Mouse (Mus musculus) layer of hippocampus, postnatal 36 days (tissue): ENCODE results near the gene Tjp1. TPM values are rescaled to one million over a fixed set of nuclear protein-coding genes. Genes with fewer than 3 reads are reported as not detected.
A peak's percentile ranks its signal among the peaks of the same experiment; 100 is the strongest.

Experiments used
- DNase-seq, 2 experiments: peaks; one replicate each; pipeline ENCODE4 v3.0.0; 2022
- total RNA-seq, 2 experiments: library from RNA; stranded (reverse); gene quantifications; 2 replicates each; pipeline ENCODE4 v1.2.3; 2021

The Tjp1 gene
- total RNA-seq, 2 experiments from 2014 or later, result 137 to 166 TPM

- DNase-seq, result no peak
Measured at GRCm38 (mm10) chr7:65350348-65351079, 177.1 kb downstream of the Tjp1 start.

- DNase-seq, result no peak
Measured at GRCm38 (mm10) chr7:65348540-65348939, 179.0 kb downstream of the Tjp1 start.

DNA sequence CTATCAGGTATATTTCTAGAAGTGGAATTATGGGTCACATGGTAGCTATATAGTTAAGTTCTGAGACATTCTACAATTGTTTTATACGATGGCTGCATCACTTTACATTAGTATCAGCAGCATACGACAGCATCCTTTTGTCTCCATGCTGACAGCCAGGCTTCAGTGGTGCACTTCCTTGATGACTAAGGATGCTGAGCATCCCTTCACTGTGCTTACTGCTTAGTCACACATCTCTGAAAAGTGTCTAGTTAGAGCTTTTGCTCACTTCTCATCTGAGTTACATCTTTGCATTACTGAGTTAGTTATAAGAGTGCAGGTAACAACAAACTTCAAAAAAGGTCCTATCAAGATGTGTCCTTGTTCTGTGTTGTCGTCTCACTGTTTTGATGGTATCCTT, 182.3 kb downstream of the Tjp1 start:
- no peak for DNase-seq

DNA sequence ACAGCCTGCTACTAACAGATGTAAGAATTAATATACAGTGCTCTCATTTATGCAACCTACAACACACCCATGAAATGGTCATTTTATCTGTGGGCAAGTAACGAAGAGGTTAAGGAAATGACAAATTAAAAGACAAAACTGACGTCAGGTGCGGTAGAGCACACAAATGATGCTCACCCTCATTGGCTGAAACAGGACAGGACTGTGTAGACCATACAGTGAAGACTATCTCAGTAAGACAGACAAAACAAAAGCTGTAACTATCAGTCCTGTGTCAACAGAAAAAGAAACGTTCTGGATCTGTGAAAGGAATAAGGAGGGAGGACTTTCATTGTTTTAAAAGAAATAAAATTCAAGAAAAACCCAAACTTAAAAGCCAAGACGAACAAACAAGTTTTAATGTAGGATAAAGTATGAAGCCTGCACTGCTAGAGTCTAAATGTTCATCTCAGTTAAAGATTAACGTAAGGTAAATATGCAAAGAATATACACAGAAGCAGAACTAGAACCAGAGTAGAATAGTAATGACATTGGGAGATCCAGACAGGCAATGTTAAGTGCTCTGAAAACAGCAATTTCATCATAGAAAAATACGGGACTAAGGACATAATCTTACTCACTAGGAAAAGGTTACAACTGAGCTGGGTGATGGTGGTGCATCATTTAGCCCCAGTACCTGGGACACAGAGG, 189.9 kb downstream of the Tjp1 start:
- DNase-seq, result no peak

GRCm38 (mm10) chr7:65333081-65333760, 194.4 kb downstream of the Tjp1 start:
- DNase-seq, result no peak

GRCm38 (mm10) chr7:65319047-65319725, 208.4 kb downstream of the Tjp1 start:
- DNase-seq, result peak; percentile 34 to 66

GRCm38 (mm10) chr7:65317418-65317817, 210.2 kb downstream of the Tjp1 start:
- DNase-seq, result peak; percentile 56 to 65

DNA sequence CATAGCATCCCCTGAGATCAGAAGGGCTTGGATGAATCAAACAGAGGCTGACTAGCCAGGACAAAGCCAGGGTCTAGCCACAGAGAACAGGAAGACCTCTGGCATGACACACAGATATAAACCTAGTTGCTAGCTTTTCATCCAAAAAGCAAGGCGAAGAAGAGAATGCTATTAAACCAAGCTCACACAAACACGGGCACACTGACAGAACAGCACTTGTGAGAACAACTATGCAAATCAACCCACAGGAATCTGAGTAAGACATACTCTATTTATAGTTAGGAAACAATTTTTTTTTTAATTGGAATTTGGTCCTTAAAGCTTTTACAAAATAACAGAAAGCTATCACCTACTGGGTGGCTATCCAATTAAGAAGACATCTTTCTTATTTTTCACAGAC, 212.4 kb downstream of the Tjp1 start:
- DNase-seq, result no peak

DNA sequence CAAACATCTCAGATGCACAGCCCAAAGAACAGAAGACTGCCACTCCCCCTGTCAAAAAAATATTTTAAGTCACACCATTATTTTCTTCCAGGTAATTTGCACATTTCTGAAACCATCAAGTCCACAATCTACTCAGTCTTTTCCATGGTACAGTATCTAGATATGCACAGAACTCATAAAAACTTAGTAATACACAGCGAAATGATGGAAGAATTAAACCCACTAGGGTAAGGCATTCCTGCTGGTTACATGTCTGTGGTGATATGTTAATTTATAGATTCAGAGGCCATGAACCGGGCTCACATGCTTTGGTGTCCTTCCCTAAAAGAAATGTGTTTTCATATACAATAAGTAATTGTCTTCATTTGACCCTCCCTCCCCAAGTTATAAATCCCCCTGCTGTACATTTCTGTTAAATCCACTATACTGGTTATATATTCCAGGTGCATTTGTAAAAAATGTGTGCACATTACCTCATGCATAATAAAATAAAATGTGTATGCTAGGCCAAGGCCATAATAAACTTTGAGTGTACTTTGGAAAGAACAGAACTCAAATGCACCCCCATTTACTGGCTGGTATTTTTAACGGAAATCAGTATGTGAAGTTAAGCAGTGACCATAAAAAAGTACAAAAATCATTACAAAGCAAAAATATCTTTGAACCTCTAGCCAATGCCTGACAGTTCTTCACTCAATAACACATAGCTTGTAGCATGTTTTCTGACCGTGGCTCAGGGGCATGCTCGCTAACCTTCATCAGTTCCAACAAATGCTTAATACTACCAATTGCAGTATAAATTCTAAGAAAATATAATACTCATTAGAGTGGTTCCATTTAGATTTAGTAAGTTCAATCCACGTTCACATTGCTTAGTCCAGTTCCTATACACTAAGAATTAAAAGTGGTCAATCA, 230.6 kb downstream of the Tjp1 start:
- no peak for DNase-seq

DNA sequence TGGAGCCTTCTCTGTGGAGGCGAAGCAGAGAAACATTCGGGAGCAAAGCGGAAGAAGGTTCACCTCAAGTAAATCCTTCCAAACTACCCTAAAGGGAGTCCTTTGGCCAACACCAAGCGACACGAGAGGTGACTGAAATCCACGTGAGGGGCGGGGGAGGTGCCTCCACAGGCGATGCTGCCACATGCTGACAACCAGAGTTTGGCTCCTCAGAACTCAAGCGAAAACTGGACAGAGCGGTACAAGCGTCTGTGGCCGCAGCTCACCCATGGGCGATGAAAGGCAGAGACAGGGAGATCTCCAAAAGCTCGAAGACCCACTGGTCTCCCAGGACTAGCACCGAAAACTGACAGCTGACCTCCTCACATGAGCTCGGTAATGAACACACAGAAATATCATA, 244.7 kb downstream of the Tjp1 start:
- DNase-seq, result no peak

GRCm38 (mm10) chr7:65281960-65282359, 245.6 kb downstream of the Tjp1 start:
- DNase-seq, result no peak

- no peak for DNase-seq
Measured at GRCm38 (mm10) chr7:65280944-65281912, 246.4 kb downstream of the Tjp1 start.

DNA sequence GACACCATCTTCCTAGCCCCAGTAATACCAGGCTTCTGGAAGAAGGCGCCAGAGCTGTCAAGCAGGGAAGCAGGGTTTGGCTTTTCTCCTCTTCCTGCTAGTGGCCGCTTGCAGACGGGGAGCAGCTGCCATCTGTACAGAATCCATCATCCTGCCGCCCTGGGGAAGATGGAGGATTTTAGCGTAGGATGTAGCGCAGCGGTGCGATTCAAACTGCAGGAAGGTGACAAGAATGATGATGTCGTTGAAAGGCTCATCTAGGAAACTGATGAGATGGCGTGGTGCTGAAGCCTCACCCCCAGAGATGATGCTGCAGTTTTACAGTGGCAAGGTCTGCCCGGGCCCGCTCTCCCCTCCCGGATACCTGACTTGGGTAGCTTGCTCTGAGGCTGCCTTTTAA, 248.3 kb downstream of the Tjp1 start:
- peak in 1 of 2 experiments; percentile 32 for DNase-seq

- DNase-seq, result no peak
Measured at GRCm38 (mm10) chr7:65275761-65276160, 251.8 kb downstream of the Tjp1 start.

GRCm38 (mm10) chr7:65274216-65274615, 253.4 kb downstream of the Tjp1 start:
- no peak for DNase-seq

GRCm38 (mm10) chr7:65249656-65250055, 277.9 kb downstream of the Tjp1 start:
- DNase-seq, result no peak
